Mouse (Mus musculus) neural tube, embryonic 14.5 days (tissue): ENCODE measurements around the gene Nfrkb. TPM values are rescaled to one million over a fixed set of nuclear protein-coding genes. Genes with fewer than 3 reads are reported as not detected.

ENCODE experiments used
- ATAC-seq: fragments of 200-750 bp; cut with Nextera tagmentation; 2 replicates; pipeline ENCODE4 v1.8.0; 2017; ENCODE audit warnings: low read depth, mild to moderate bottlenecking, moderate TSS enrichment, moderate library complexity
- H3K27ac ChIP-seq: fragments of 300-500 bp; sonication (generic); 2 replicates; pipeline ENCODE4 v1.5.1; 2014; ENCODE audit warnings: low read depth, mild to moderate bottlenecking, control low read depth, low read length, moderate library complexity, mixed read lengths
- H3K27me3 ChIP-seq: fragments of 300-500 bp; sonication (generic); 2 replicates; pipeline ENCODE4 v1.6.1; 2014; ENCODE audit warnings: low read length; ENCODE audit not compliant: control insufficient read depth, insufficient read depth
- H3K36me3 ChIP-seq: fragments of 300-500 bp; sonication (generic); 2 replicates; pipeline ENCODE4 v1.6.1; 2014; ENCODE audit warnings: low read length, mixed read lengths; ENCODE audit not compliant: control insufficient read depth, insufficient read depth
- H3K4me1 ChIP-seq: fragments of 300-500 bp; sonication (generic); 2 replicates; pipeline ENCODE4 v1.6.1; 2014; ENCODE audit warnings: low read length; ENCODE audit not compliant: control insufficient read depth, insufficient read depth
- H3K4me2 ChIP-seq: fragments of 300-500 bp; sonication (generic); 2 replicates; pipeline ENCODE4 v1.6.1; 2014; ENCODE audit warnings: mild to moderate bottlenecking, low read depth, low read length, control low read depth
- H3K4me3 ChIP-seq: fragments of 300-500 bp; sonication (generic); 2 replicates; pipeline ENCODE4 v1.5.1; 2014; ENCODE audit warnings: low read depth, low read length, control low read depth, mixed read lengths
- H3K9ac ChIP-seq: fragments of 300-500 bp; sonication (generic); replicated peaks from 2 replicates; pipeline ENCODE4 v1.6.1; 2014; ENCODE audit warnings: low read depth, mild to moderate bottlenecking, control low read depth, low read length, mixed read lengths
- H3K9me3 ChIP-seq: fragments of 300-500 bp; sonication (generic); 2 replicates; pipeline ENCODE4 v1.6.1; 2016; ENCODE audit warnings: low read length; ENCODE audit not compliant: control insufficient read depth
- WGBS: fragments of 180-500 bp; shearing (Covaris S2); extraction: QIAGEN DNeasy Blood & Tissue Kit; methylation state at CpG from one replicate; pipeline ENCODE4 v1.1.7; 2014; 5-methylcytosine and 5-hydroxymethylcytosine counted together
- polyA plus RNA-seq: library from polyadenylated mRNA; unstranded; fragments of >200 nt; fragmentation: Nextera tagmentation; extraction: Ambion mirVana; gene quantifications from 2 replicates; pipeline ENCODE4 v1.2.1, GENCODE M21; 2014

Nfrkb gene
- polyA plus RNA-seq, result 31.3 and 44.1 TPM in 2 replicates

DNA sequence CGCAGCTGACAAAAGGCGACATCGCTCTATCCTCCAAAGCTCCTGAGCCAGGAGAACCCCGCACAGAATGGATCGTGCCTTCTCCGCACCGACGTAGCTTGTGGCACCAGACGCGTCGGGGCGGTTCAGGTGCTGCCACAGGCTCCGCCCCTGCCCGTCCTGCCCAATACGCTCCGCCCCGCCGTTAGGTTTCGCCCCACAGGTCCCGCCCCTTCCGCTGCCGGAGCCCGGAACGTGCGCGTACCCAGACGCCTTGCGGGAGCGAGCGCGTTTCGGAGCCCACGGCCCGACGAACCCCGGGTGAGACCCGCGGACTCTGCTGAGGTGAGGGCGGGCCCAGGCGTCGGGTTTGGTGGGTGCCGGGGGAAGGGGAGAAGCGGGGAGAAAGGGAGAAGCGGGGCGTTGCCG, at the start of gene Nfrkb:
Gene Nfrkb (plus strand): TSS at position 246 of the 408 bp plus-strand sequence.
- 0% methylated on average over 41 of the region's 46 CpGs for WGBS
- no peaks in the 10 kb centered on the region for H3K27me3 ChIP-seq

DNA sequence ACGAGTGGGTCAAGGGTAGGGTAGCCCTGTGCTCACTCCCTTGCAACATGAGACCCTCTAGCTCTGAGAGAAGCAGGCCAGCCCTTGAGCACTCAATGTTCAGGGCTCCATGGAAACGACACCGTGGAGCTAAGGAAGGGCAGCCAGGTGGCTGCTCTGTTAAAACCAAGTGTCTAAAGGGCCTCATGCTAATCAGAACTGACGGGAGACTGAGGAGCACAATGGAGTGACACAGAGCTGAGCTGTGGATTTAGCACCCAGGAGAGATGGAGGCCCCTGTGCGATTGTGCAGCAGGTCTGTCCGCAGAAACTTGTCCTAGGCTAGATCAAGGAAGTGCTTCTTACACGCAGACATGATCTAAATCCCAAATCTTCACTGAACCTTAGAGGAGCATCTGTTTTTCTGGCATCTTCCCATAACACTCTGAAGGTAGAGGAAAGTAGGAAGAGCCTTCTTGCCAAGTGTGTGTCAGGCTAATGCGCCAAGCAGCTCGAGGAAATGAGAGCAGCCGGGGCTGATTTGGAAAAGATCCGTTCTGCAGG, 41.6 kb upstream of the Nfrkb start:
- 59% methylated on average over 11 of the region's 11 CpGs for WGBS
- Histone ChIP-seq H3K4me1 (no peaks in the 10 kb centered on the region), H3K27ac (no peak overlapping the region), H3K4me2 (no peak overlapping the region), H3K9me3 (no peaks in the 10 kb centered on the region), H3K9ac (no peak overlapping the region), H3K27me3 (no peaks in the 10 kb centered on the region), H3K36me3 (peaks cover 7% of the 10 kb centered on the region; the same call in 1 of the 2 replicates), H3K4me3 (no peak overlapping the region)
- ATAC-seq, result no peak

More for the DNA sequence above, at the start of gene Nfrkb:
- Histone ChIP-seq H3K4me1 (peaks cover 13% of the 10 kb centered on the region; the same call in 1 of the 2 replicates), H3K27ac (peak within 1 kb of the TSS; percentile 22), H3K36me3 (peaks cover 6% of the 10 kb centered on the region; the same call in 1 of the 2 replicates), H3K9me3 (no peaks in the 10 kb centered on the region), H3K4me2 (peak within 1 kb of the TSS; percentile 69), H3K4me3 (peak within 1 kb of the TSS; percentile 75), H3K9ac (peak within 1 kb of the TSS; percentile 71)
- peak; percentile 98 for ATAC-seq

DNA sequence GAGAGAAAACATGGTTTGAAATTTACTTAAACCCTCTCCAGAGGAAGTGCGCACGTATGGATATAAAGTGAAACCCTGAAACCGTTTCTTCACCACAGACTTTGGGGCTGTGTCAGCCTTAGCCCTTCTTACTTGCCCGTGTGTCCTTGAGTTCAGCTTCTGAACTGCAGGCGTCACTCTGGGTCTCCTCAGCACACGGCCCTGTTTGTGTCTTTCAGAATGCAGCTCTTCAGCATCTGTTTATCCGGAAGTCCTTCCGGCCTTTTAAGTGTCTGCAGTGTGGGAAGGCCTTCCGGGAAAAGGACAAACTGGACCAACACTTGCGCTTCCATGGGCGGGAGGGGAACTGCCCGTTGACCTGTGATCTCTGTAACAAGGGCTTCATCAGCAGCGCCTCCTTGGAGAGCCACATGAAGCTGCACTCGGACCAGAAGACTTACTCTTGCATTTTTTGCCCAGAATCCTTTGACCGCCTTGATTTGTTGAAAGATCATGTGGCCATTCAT, 39.4 kb upstream of the Nfrkb start:
- H3K36me3 ChIP-seq, result 0 out of 2 replicates have a peak, but pooled peaks cover 3% of the 10 kb centered on the region
- no peak overlapping the region for H3K9ac ChIP-seq
- no peak for ATAC-seq
- H3K9me3 ChIP-seq, result no peaks in the 10 kb centered on the region
- H3K27ac ChIP-seq, result no peak overlapping the region
- 82% methylated on average over 15 of the region's 15 CpGs for WGBS
- H3K4me2 ChIP-seq, result no peak overlapping the region
- no peaks in the 10 kb centered on the region for H3K27me3 ChIP-seq
- no peak overlapping the region for H3K4me3 ChIP-seq
- H3K4me1 ChIP-seq, result no peaks in the 10 kb centered on the region

DNA sequence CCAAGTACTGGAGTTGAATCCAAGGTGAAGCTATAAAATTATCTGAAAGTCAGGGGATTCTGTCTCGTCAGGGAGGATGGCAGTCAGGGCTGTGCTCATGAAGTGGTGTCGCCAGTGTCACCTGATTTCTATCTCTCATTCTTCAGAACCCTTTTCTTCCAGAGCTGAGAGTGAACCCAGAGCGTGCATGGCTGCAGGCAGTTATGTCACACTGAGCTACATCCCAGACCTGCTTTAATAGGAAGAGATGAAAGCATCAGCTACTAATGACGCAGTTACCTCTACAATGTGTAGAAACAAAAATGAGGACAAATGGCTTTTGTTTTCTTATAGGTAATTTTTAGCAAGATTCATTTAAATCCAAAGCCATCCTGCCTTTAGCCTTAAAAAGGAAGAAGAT, 37.5 kb upstream of the Nfrkb start:
- no peak overlapping the region for H3K27ac ChIP-seq
- no peak overlapping the region for H3K4me2 ChIP-seq
- ATAC-seq, result peak; percentile 49; the same call in 1 of the 2 replicates
- H3K27me3 ChIP-seq, result no peaks in the 10 kb centered on the region
- no peak overlapping the region for H3K4me3 ChIP-seq
- 66% methylated on average over 4 of the region's 4 CpGs for WGBS
- H3K4me1 ChIP-seq, result no peaks in the 10 kb centered on the region
- H3K9ac ChIP-seq, result no peak overlapping the region
- H3K9me3 ChIP-seq, result no peaks in the 10 kb centered on the region
- H3K36me3 ChIP-seq, result peaks cover 3% of the 10 kb centered on the region; the same call in 1 of the 2 replicates

DNA sequence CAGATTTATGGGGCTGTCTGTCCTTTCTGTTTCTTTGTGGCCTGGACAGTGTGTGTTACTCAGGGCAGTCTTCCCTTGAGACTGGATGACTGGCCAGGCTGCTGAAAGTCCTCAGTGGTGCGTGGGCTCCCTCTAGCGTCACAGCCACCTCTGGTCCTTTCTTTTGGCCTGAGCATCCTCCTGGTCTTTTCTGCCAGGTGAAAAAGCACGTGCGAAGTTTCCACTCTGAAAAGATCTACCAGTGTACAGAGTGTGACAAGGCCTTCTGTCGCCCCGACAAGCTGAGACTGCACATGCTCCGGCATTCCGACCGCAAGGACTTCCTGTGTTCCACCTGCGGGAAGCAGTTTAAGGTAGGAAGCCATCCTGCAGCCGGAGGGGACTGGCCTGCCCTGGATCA, 37.1 kb upstream of the Nfrkb start:
- ATAC-seq, result peak; percentile 87; the same call in 1 of the 2 replicates
- whole genome bisulfite sequencing, result 74% methylated on average over 11 of the region's 11 CpGs
- Histone ChIP-seq H3K4me2 (no peak overlapping the region), H3K9ac (no peak overlapping the region), H3K27me3 (no peaks in the 10 kb centered on the region), H3K4me3 (no peak overlapping the region), H3K4me1 (no peaks in the 10 kb centered on the region), H3K36me3 (peaks cover 7% of the 10 kb centered on the region; the same call in 1 of the 2 replicates), H3K27ac (no peak overlapping the region), H3K9me3 (no peaks in the 10 kb centered on the region)

DNA sequence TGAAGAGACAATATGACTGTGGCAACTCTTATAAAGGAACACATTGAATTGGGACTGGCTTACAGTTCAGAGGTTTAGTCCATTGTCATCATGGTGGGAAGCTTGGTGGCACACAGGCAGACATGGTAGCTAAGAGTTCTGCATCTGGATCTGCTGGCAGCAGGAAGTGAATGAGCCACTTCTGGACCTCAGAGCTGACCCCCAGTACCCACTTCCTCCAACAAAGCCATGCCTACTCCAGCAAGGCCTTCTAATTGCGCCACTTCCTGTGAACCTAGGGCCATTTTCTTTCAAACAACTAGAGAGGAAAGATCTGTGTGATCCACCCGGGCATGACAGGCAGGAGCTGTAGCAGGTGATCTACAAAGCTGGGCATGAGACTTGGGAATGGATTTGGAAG, 33.3 kb upstream of the Nfrkb start:
- H3K9ac ChIP-seq, result no peak overlapping the region
- H3K4me1 ChIP-seq, result no peaks in the 10 kb centered on the region
- H3K4me2 ChIP-seq, result no peak overlapping the region
- no peaks in the 10 kb centered on the region for H3K27me3 ChIP-seq
- no peaks in the 10 kb centered on the region for H3K9me3 ChIP-seq
- no peak for ATAC-seq
- H3K4me3 ChIP-seq, result no peak overlapping the region
- no peak overlapping the region for H3K27ac ChIP-seq
- 83% methylated on average over 2 of the region's 2 CpGs for WGBS
- peaks cover 13% of the 10 kb centered on the region; the same call in 1 of the 2 replicates for H3K36me3 ChIP-seq

DNA sequence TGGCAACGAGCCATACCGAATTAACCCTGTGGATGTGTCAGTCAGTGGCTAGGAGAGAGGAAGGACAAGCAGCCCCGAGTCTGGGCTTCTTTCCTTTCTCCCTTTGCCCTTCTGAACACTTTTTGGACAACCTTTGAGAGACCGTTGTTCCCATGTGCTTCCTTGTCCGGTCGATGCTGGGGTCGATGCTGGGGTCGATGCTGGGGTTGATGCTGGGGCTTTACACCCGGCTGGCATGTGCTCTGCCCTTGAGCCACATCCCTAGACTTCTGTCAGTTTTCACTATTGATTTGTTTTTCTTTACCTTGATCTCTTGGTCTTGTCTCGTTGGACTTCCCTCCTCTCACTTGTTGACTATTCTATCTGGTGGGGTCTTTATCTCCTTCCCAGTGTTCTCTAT, 32.5 kb upstream of the Nfrkb start:
- 94% methylated on average over 10 of the region's 10 CpGs for WGBS
- Histone ChIP-seq H3K36me3 (peaks cover 13% of the 10 kb centered on the region; the same call in 1 of the 2 replicates), H3K9ac (no peak overlapping the region), H3K4me2 (no peak overlapping the region), H3K4me3 (no peak overlapping the region), H3K27me3 (no peaks in the 10 kb centered on the region), H3K9me3 (no peaks in the 10 kb centered on the region), H3K4me1 (no peaks in the 10 kb centered on the region), H3K27ac (no peak overlapping the region)
- ATAC-seq, result no peak

DNA sequence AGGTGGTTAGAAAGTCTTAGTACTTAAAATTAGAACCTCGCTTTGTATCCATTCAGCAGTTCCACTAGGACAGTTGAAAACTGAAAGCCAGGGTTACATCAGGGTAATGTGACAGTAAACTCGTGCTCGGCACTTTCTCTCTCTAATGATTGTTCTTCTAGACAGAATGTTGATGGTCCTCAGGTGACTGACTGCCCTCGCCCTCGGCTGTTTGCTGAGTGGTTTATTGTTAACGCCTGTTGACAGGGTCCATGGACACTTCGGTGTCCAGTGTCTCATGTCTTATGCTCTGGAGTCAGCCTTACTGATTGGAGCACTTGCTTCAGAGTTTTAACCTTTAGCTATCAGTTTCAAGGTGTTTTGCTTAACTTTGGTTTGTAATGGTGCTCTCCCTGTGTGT, 31.9 kb upstream of the Nfrkb start:
- Histone ChIP-seq H3K27me3 (no peaks in the 10 kb centered on the region), H3K9ac (no peak overlapping the region), H3K4me2 (no peak overlapping the region), H3K4me3 (no peak overlapping the region), H3K9me3 (no peaks in the 10 kb centered on the region), H3K36me3 (peaks cover 13% of the 10 kb centered on the region; the same call in 1 of the 2 replicates), H3K27ac (no peak overlapping the region), H3K4me1 (no peaks in the 10 kb centered on the region)
- no peak for ATAC-seq
- WGBS, result 85% methylated on average over 7 of the region's 7 CpGs

DNA sequence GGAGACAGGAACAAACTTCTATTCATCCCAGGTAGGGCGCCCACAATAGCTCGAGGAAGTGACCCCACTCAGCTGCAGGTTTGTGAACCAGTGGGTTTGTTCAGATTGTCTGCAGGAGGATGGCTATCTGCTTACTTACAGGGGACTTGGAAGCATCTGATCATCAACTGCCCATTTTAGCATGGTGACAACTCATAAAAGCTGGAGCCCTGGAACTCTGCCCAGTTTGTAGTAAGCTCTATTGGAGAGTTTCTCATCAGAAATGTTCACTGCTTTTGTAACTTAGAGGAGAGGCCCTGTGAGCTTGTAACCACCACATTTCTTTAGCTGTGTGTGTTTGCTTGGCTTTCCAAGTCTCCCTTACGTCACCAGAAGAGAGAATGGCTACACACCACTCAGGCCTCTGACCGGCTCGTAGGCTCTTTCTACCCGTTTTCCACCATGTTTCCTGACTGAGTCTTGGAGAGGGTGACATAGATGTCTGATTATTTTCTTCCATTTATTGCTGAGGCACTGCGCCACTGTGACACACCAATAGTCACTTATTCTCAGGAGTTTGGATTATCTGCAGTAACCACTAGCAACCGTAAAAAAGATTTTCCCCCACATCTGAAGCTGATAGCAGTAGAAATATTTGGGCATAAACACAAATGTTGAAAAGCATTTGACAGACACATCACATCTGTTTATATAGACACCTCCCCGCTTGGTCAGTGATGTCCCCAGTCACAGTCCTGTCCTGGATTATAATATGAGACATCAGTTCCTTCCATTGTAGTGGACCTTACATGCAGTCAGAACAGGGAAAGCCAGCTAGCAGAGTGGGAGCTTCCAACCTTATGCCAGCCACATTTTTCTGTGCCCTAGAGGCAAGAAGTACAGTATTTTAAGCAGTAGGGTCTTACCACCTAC, 22.0 kb upstream of the Nfrkb start:
- H3K9ac ChIP-seq, result no peak overlapping the region
- H3K9me3 ChIP-seq, result no peaks in the 10 kb centered on the region
- no peak overlapping the region for H3K4me2 ChIP-seq
- no peaks in the 10 kb centered on the region for H3K4me1 ChIP-seq
- WGBS, result 91% methylated on average over 9 of the region's 9 CpGs
- no peak overlapping the region for H3K4me3 ChIP-seq
- no peak overlapping the region for H3K27ac ChIP-seq
- H3K36me3 ChIP-seq, result peaks cover 8% of the 10 kb centered on the region; the same call in 1 of the 2 replicates
- no peak for ATAC-seq
- no peaks in the 10 kb centered on the region for H3K27me3 ChIP-seq
